Mouse (Mus musculus): ENCODE data around the gene Ccdc177.

DNA sequence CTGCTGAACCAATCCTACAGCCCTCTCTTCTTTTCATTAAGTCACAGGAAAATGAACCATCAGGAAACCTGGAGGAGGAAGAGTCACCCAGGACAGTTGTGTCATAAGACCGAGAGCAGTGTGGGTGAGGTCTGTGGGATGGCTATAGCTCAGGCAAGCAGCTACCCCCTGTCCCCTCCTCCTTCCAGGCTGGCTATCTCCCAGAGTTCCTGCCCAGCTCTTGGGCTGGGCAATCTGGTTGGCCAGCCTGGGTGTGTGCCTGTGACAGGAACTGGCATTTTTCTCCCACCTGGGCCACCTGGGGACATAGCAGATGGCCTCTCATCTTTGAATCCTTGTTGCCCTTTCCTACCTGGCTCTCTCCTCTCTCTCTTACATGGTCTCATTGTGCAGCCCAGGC lies 23.4 kb upstream of the Ccdc177 start:
- TF ChIP-seq POLR2AphosphoS2 (IDR thresholded peaks at IDR 0.05; ENCODE audit: low read length) (no peak), GATA1 (IDR thresholded peaks at IDR 0.05; ENCODE audit: low read depth, low read length) (no peak)
